Mouse (Mus musculus) lung, postnatal 0 days (tissue): ENCODE measurements around the gene Oxld1. TPM values are rescaled to one million over a fixed set of nuclear protein-coding genes. Genes with fewer than 3 reads are reported as not detected.
"Not testable (repeated sequence)": the region's sequence is repeated elsewhere in the genome, so short reads cannot be mapped to it uniquely, and the experiment has no call there.

ENCODE experiments used
- ATAC-seq: fragments of 200-750 bp; cut with Nextera tagmentation; 2 replicates; pipeline ENCODE4 v1.8.0; 2017; ENCODE audit warnings: moderate library complexity
- DNase-seq: peaks from one replicate; pipeline ENCODE4 v3.0.0-alpha.2; 2016; ENCODE audit warnings: low spot score
- H3K27ac ChIP-seq: fragments of 300-500 bp; sonication (generic); 2 replicates; pipeline ENCODE4 v1.5.1; 2014; ENCODE audit warnings: antibody characterized with exemption, mild to moderate bottlenecking, low read length, mixed read lengths
- H3K27me3 ChIP-seq: fragments of 300-500 bp; sonication (generic); replicated peaks from 2 replicates; pipeline ENCODE4 v1.6.1; 2014; ENCODE audit warnings: low read length, mixed read lengths; ENCODE audit not compliant: insufficient read depth
- H3K36me3 ChIP-seq: fragments of 300-500 bp; sonication (generic); 2 replicates; pipeline ENCODE4 v1.6.1; 2014; ENCODE audit warnings: low read length, mixed read lengths; ENCODE audit not compliant: insufficient read depth
- H3K4me1 ChIP-seq: fragments of 300-500 bp; sonication (generic); 2 replicates; pipeline ENCODE4 v1.6.1; 2014; ENCODE audit warnings: antibody characterized with exemption, low read depth, low read length, mixed read lengths; ENCODE audit not compliant: insufficient read depth
- H3K4me2 ChIP-seq: fragments of 300-500 bp; sonication (generic); replicated peaks from 2 replicates; pipeline ENCODE4 v1.6.1; 2014; ENCODE audit warnings: low read depth, mild to moderate bottlenecking, low read length, moderate library complexity, mixed read lengths
- H3K4me3 ChIP-seq: fragments of 300-500 bp; sonication (generic); 2 replicates; pipeline ENCODE4 v1.5.1; 2014; ENCODE audit warnings: low read depth, low read length
- H3K9ac ChIP-seq: fragments of 300-500 bp; sonication (generic); replicated peaks from 2 replicates; pipeline ENCODE4 v1.6.1; 2014; ENCODE audit warnings: low read depth, mild to moderate bottlenecking
- H3K9me3 ChIP-seq: fragments of 300-500 bp; sonication (generic); 2 replicates; pipeline ENCODE4 v1.6.1; 2016; ENCODE audit warnings: low read length, mixed read lengths
- CTCF ChIP-seq: IDR thresholded peaks from 2 replicates; pipeline ENCODE4 v1.5.1; 2016; ENCODE audit warnings: antibody characterized with exemption, mild to moderate bottlenecking
- EP300 ChIP-seq: IDR thresholded peaks from 2 replicates; pipeline ENCODE4 v1.6.1; 2016; ENCODE audit warnings: antibody characterized with exemption, mild to moderate bottlenecking, control low read depth
- WGBS: fragments of 180-500 bp; shearing (Covaris S2); extraction: QIAGEN DNeasy Blood & Tissue Kit; methylation state at CpG from one replicate; pipeline ENCODE4 v1.1.7; 2014; 5-methylcytosine and 5-hydroxymethylcytosine counted together
- polyA plus RNA-seq: library from polyadenylated mRNA; unstranded; fragments of >200 nt; fragmentation: Nextera tagmentation; extraction: Ambion mirVana; gene quantifications from 2 replicates; pipeline ENCODE4 v1.2.1, GENCODE M21; 2015

Gene Oxld1
- polyA plus RNA-seq, 1 experiment from 2014 or later, result 18.9 TPM

DNA sequence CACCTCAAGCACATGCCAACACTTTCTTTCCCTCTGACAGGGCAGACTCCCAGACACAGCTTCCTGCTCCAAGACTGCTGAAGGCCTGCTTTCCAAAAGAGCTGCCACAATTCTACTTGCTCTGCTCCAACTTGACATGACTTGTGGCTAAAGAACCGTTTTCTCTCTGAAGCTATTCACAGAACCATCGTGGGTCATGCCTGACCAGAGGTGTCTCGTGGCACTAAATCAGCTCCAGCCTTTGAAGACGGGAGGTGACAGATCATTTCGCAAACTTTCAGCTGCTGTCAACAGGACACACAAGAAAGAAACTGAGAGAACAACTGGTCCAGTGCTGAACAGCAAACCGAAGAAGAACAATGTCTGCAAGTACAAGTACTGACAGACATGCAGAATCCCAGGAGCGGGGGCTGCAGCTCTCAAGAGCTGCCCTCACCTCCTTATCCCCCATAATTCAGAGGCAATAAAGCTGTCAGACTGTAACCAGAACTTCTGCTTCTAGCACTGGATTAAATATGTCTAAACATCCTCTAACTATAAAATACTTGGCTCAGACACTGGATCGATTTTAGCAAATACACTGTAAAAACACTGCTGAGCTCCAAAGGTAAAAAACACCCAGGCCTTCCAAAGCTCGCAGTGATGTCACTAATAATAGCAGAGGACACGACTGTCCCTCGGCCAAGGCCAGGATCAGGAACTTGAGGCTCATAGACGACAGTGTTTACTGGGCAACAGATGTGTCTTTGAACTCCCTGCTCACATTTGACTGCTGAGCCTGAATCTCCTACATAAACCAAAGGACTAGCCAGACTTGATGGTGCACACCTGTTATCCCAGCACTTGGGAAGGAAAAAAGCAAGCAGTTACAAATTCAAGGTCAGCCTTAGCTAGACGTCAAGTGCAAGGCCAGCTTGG, 35.0 kb downstream of the Oxld1 start:
- H3K9me3 ChIP-seq, result no peaks in the 10 kb centered on the region
- no peak overlapping the region for H3K4me3 ChIP-seq
- no peaks in the 10 kb centered on the region for H3K27me3 ChIP-seq
- H3K9ac ChIP-seq, result no peak overlapping the region
- DNase-seq, result no peak
- no peak for ATAC-seq
- no peak for TF ChIP-seq EP300
- TF ChIP-seq CTCF, result no peak
- H3K27ac ChIP-seq, result no peak overlapping the region
- peaks cover 61% of the 10 kb centered on the region for H3K36me3 ChIP-seq
- no peaks in the 10 kb centered on the region for H3K4me1 ChIP-seq
- H3K4me2 ChIP-seq, result no peak overlapping the region
- 71% methylated on average over 13 of the region's 13 CpGs for WGBS

DNA sequence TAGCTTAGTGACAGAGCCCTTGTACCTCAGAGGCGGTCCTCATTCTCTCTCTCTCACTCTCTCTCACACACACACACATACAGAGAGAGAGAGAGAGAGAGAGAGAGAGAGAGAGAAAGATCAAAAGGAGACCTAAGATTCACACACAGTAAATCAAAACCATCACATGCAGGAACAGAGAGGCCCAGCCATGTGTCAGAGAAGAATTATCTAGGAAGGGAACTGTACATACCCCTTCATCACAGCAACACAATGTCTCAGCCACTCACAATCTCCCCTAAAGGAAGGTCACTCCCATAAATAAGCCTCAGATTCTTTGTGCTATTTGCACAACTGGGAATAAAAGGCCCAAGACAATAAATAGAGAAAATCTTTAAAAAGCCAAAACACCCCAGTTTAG, 39.3 kb downstream of the Oxld1 start:
- DNase-seq (no peak), ATAC-seq (no peak)
- no peak for TF ChIP-seq CTCF
- no peak for TF ChIP-seq EP300
- H3K27ac ChIP-seq, result no peak overlapping the region
- H3K36me3 ChIP-seq, result peaks cover 50% of the 10 kb centered on the region
- 96% methylated on average over 1 of the region's 1 CpGs for WGBS
- H3K4me1 ChIP-seq, result no peaks in the 10 kb centered on the region
- no peaks in the 10 kb centered on the region for H3K9me3 ChIP-seq
- no peaks in the 10 kb centered on the region for H3K27me3 ChIP-seq
- no peak overlapping the region for H3K4me3 ChIP-seq
- H3K9ac ChIP-seq, result no peak overlapping the region
- no peak overlapping the region for H3K4me2 ChIP-seq

DNA sequence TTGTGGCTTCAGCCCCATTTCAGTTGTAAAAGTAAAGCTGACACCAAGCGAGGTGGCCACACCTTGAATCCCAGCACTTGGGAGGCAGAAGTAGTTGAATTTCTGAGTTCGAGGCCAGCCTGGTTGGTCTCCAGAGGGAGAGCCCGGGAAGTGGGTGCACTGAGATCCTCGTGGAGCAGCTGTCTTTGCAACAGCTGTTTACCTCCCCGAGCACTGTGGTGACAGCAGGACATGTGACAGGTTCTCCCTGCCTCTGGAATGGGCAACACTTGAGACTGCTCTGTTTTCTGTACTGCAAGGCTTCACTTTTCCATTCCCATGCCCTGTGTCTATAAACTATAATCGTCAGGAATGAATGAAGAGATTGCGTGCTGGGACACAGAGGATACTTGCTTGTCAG, 40.0 kb downstream of the Oxld1 start:
- no peaks in the 10 kb centered on the region for H3K27me3 ChIP-seq
- no peak overlapping the region for H3K27ac ChIP-seq
- TF ChIP-seq EP300, result no peak
- no peak for TF ChIP-seq CTCF
- 81% methylated on average over 7 of the region's 7 CpGs for WGBS
- H3K4me3 ChIP-seq, result no peak overlapping the region
- ATAC-seq, result no peak
- no peaks in the 10 kb centered on the region for H3K9me3 ChIP-seq
- H3K36me3 ChIP-seq, result peaks cover 56% of the 10 kb centered on the region
- no peak for DNase-seq
- H3K4me2 ChIP-seq, result no peak overlapping the region
- H3K4me1 ChIP-seq, result no peaks in the 10 kb centered on the region
- H3K9ac ChIP-seq, result no peak overlapping the region

DNA sequence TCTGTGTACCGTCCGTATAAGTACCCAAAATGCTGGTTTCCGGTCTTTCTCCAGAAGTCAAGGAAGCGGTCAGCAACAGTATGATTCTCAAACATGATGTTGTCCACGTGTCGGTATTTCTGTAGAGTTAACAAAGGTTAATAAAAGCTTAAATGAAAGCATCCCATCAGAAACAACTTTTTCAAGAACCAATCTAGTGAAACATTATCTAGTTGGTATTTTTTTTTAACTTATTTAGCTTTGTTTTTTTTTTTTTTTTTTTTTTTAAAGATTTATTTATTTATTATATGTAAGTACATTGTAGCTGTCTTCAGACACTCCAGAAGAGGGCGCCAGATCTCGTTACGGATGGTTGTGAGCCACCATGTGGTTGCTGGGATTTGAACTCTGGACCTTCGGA, 44.2 kb downstream of the Oxld1 start:
- not testable (repeated sequence) for H3K4me1 ChIP-seq, H3K9ac ChIP-seq, H3K4me2 ChIP-seq, H3K27me3 ChIP-seq, H3K27ac ChIP-seq, H3K4me3 ChIP-seq, ATAC-seq, DNase-seq, H3K9me3 ChIP-seq
- WGBS, result 96% methylated on average over 7 of the region's 10 CpGs
- peaks cover 63% of the 10 kb centered on the region for H3K36me3 ChIP-seq

Other genes starting within 250 kb of the Oxld1 start
- gene Bahcc1, start 225.1 kb downstream of the Oxld1 start, polyA plus RNA-seq, result 5.9 and 6.6 TPM in 2 replicates
- gene Actg1, start 109.5 kb downstream of the Oxld1 start, polyA plus RNA-seq, result 1,989 and 2,317 TPM in 2 replicates
- 0.36 and 0.74 TPM in 2 replicates for gene Fscn2, start 96.5 kb downstream of the Oxld1 start, polyA plus RNA-seq
- 18.1 and 19.6 TPM in 2 replicates for gene Faap100, start 79.3 kb downstream of the Oxld1 start, polyA plus RNA-seq
- gene Nploc4, start 20.4 kb downstream of the Oxld1 start, polyA plus RNA-seq, result 15.3 and 16.5 TPM in 2 replicates
- not detected in 2 replicates for gene Tspan10, start 15.4 kb downstream of the Oxld1 start, polyA plus RNA-seq
- gene Pde6g, start 4.6 kb downstream of the Oxld1 start, polyA plus RNA-seq, result not detected in 2 replicates
- 16.5 and 21.1 TPM in 2 replicates for gene Ccdc137, start within 50 bp of the Oxld1 start, polyA plus RNA-seq
- gene Arl16, start 9.5 kb upstream of the Oxld1 start, polyA plus RNA-seq, result 29.8 and 33.4 TPM in 2 replicates
- gene Mrpl12, start 26.5 kb upstream of the Oxld1 start, polyA plus RNA-seq, result 60.6 and 67.7 TPM in 2 replicates
- gene Slc25a10, start 33.8 kb upstream of the Oxld1 start, polyA plus RNA-seq, result 75.4 and 83.4 TPM in 2 replicates
- 0.61 and 0.76 TPM in 2 replicates for gene Gcgr, start 72.6 kb upstream of the Oxld1 start, polyA plus RNA-seq
- gene Mcrip1, start 91.7 kb upstream of the Oxld1 start, polyA plus RNA-seq, result 209 and 215 TPM in 2 replicates
- not detected in 2 replicates for gene Ppp1r27, start 93.1 kb upstream of the Oxld1 start, polyA plus RNA-seq
- 551 and 555 TPM in 2 replicates for gene P4hb, start 115.2 kb upstream of the Oxld1 start, polyA plus RNA-seq
- gene Arhgdia, start 123.6 kb upstream of the Oxld1 start, polyA plus RNA-seq, result 512 TPM in 2 replicates
- gene Alyref, start 140.3 kb upstream of the Oxld1 start, polyA plus RNA-seq, result 149 and 150 TPM in 2 replicates
- 138 and 151 TPM in 2 replicates for gene Anapc11, start 140.4 kb upstream of the Oxld1 start, polyA plus RNA-seq
- 2.5 and 2.9 TPM in 2 replicates for gene Npb, start 150.4 kb upstream of the Oxld1 start, polyA plus RNA-seq
- gene Pcyt2, start 159.9 kb upstream of the Oxld1 start, polyA plus RNA-seq, result 93.9 and 102 TPM in 2 replicates
- gene Sirt7, start 167.2 kb upstream of the Oxld1 start, polyA plus RNA-seq, result 45.3 and 46.0 TPM in 2 replicates
- gene Mafg, start 175.5 kb upstream of the Oxld1 start, polyA plus RNA-seq, result 25.9 and 28.3 TPM in 2 replicates
- 6.9 and 7.1 TPM in 2 replicates for gene Pycr1, start 185.7 kb upstream of the Oxld1 start, polyA plus RNA-seq
- 0.46 TPM in 1 of 2 replicates, not detected in the other for gene Myadml2, start 190.1 kb upstream of the Oxld1 start, polyA plus RNA-seq
- 8.5 and 10.2 TPM in 2 replicates for gene Notum, start 203.1 kb upstream of the Oxld1 start, polyA plus RNA-seq
- 114 and 129 TPM in 2 replicates for gene Aspscr1, start 214.9 kb upstream of the Oxld1 start, polyA plus RNA-seq